ENCODE assay signal across 13 mouse cellular contexts in the genomic region with DNA sequence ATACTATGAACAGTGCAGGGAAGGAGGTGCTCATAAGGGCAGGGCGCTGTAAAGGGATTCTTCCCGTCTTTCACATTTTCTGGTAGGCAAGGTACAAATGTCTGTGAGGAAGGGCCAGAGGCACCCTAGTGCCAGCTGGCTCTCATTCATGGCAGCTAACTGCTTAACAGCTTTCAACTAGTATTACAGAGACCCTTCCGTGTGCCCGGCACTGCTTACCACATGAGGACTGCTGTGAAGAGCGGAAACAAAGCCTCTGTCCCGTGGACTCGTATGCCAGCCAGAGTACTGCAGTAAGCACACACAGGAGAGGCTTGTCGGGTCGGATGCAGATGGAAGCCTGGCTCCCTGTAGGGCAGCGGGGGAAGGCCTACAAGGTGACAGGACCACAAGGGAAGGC.
DNase-seq lines count a peak whose midpoint lies in the region; ATAC-seq and TF ChIP-seq lines count a peak whose summit lies in the region.
"Had no signal": no experiment of that assay in that cellular context is flagged by ENCODE, and none has a peak within 500 bp of the region (broad histone marks: within the 10 kb centered on the region; RNA-seq: fewer than 3 reads in every experiment).

No protein-coding gene starts in this region.

- H3K9me3 ChIP-seq in hindbrain, embryonic 13.5 days: no peaks in the 10 kb centered on the region
- H3K9me3 ChIP-seq in hindbrain, embryonic 14.5 days (ENCODE audit: control insufficient read depth, low read length): no peaks in the 10 kb centered on the region
- no peaks in the 10 kb centered on the region for H3K9me3 ChIP-seq in forebrain, embryonic 14.5 days (replicated peaks; ENCODE audit: control insufficient read depth, low read length)
- no peaks in the 10 kb centered on the region for H3K9me3 ChIP-seq in intestine, postnatal 0 days (ENCODE audit: control insufficient read depth)
- H3K9me3 ChIP-seq in kidney, embryonic 15.5 days (replicated peaks): no peaks in the 10 kb centered on the region
- H3K9me3 ChIP-seq: heart, embryonic 10.5 days; liver, embryonic 12.5 days had no signal

- no peaks in the 10 kb centered on the region for H3K36me3 ChIP-seq in hindbrain, embryonic 13.5 days
- no peaks in the 10 kb centered on the region for H3K36me3 ChIP-seq in hindbrain, embryonic 14.5 days (replicated peaks; ENCODE audit: control insufficient read depth, insufficient read depth)
- H3K36me3 ChIP-seq in forebrain, embryonic 14.5 days (ENCODE audit: control insufficient read depth, insufficient read depth, low read length): no peaks in the 10 kb centered on the region
- H3K36me3 ChIP-seq in intestine, postnatal 0 days (ENCODE audit: control insufficient read depth, insufficient read depth): peaks cover 18% of the 10 kb centered on the region
- H3K36me3 ChIP-seq in kidney, embryonic 15.5 days: no peaks in the 10 kb centered on the region
- H3K36me3 ChIP-seq: heart, embryonic 10.5 days; liver, embryonic 12.5 days had no signal

- 74% methylated on average over 10 of the region's 10 CpGs for WGBS in hindbrain, embryonic 13.5 days
- 64% methylated on average over 10 of the region's 10 CpGs for WGBS in hindbrain, embryonic 14.5 days
- WGBS in forebrain, embryonic 14.5 days: 54% methylated on average over 10 of the region's 10 CpGs
- WGBS in intestine, postnatal 0 days: 70% methylated on average over 10 of the region's 10 CpGs
- WGBS in kidney, embryonic 15.5 days: 78% methylated on average over 10 of the region's 10 CpGs

- no peak for DNase-seq in hindbrain, embryonic 14.5 days (ENCODE audit: low spot score)
- DNase-seq in right cerebral cortex, adult 2 months (ENCODE audit: low spot score in 2 of 2): peak; percentile 7 to 23
- no peak for DNase-seq in right cerebral cortex, postnatal 25 days
- peak; percentile 67 for DNase-seq in forebrain, embryonic 14.5 days (ENCODE audit: low spot score)
- DNase-seq: gastrocnemius, adult 2 months; thymus, postnatal 4 days had no signal

- H3K9ac ChIP-seq in hindbrain, embryonic 13.5 days: 0 out of 2 replicates have a peak overlapping the region, but pooled peaks have one; percentile 19
- no peak overlapping the region for H3K9ac ChIP-seq in hindbrain, embryonic 14.5 days
- H3K9ac ChIP-seq in forebrain, embryonic 14.5 days (ENCODE audit: low read length): no peak overlapping the region
- H3K9ac ChIP-seq in intestine, postnatal 0 days (ENCODE audit: low read depth, low read length): no peak overlapping the region
- no peak overlapping the region for H3K9ac ChIP-seq in kidney, embryonic 15.5 days
- H3K9ac ChIP-seq: liver, embryonic 12.5 days had no signal

- no peak overlapping the region for H3K4me3 ChIP-seq in hindbrain, embryonic 13.5 days
- no peak overlapping the region for H3K4me3 ChIP-seq in hindbrain, embryonic 14.5 days (replicated peaks; ENCODE audit: low read length)
- no peak overlapping the region for H3K4me3 ChIP-seq in forebrain, embryonic 14.5 days (ENCODE audit: low read depth, low read length)
- H3K4me3 ChIP-seq in intestine, postnatal 0 days (ENCODE audit: low read depth, low read length): no peak overlapping the region
- H3K4me3 ChIP-seq in kidney, embryonic 15.5 days (replicated peaks): no peak overlapping the region
- H3K4me3 ChIP-seq: gastrocnemius, adult 2 months; heart, embryonic 10.5 days; liver, embryonic 12.5 days had no signal

- H3K4me1 ChIP-seq in hindbrain, embryonic 13.5 days (replicated peaks): peaks cover 20% of the 10 kb centered on the region
- peaks cover 15% of the 10 kb centered on the region; the same call in 1 of the 2 replicates for H3K4me1 ChIP-seq in hindbrain, embryonic 14.5 days (replicated peaks; ENCODE audit: control insufficient read depth, insufficient read depth, low read length)
- H3K4me1 ChIP-seq in forebrain, embryonic 14.5 days (ENCODE audit: control insufficient read depth, insufficient read depth, low read length): peaks cover 13% of the 10 kb centered on the region; the same call in 1 of the 2 replicates
- no peaks in the 10 kb centered on the region for H3K4me1 ChIP-seq in intestine, postnatal 0 days (replicated peaks; ENCODE audit: control insufficient read depth, insufficient read depth, low read length)
- no peaks in the 10 kb centered on the region for H3K4me1 ChIP-seq in kidney, embryonic 15.5 days
- H3K4me1 ChIP-seq: heart, embryonic 10.5 days; liver, embryonic 12.5 days had no signal

- no peak for ATAC-seq in hindbrain, embryonic 13.5 days (ENCODE audit: low FRiP score)
- ATAC-seq in hindbrain, embryonic 14.5 days (ENCODE audit: low FRiP score): no peak
- peak; percentile 58 for ATAC-seq in forebrain, embryonic 14.5 days
- ATAC-seq in intestine, postnatal 0 days: no peak
- no peak for ATAC-seq in kidney, embryonic 15.5 days (replicated peaks; ENCODE audit: low FRiP score)
- ATAC-seq: liver, embryonic 12.5 days; Patski had no signal

- no peak overlapping the region for H3K4me2 ChIP-seq in hindbrain, embryonic 13.5 days
- no peak overlapping the region for H3K4me2 ChIP-seq in hindbrain, embryonic 14.5 days (replicated peaks)
- no peak overlapping the region for H3K4me2 ChIP-seq in forebrain, embryonic 14.5 days (ENCODE audit: low read length)
- no peak overlapping the region for H3K4me2 ChIP-seq in intestine, postnatal 0 days (replicated peaks; ENCODE audit: low read depth)
- no peak overlapping the region for H3K4me2 ChIP-seq in kidney, embryonic 15.5 days
- H3K4me2 ChIP-seq: liver, embryonic 12.5 days had no signal

- TF ChIP-seq CTCF in intestine, postnatal 0 days (IDR thresholded peaks at IDR 0.05; ENCODE audit: low read depth): no peak

- peak overlapping the region; percentile 19; the same call in 1 of the 2 replicates for H3K27ac ChIP-seq in hindbrain, embryonic 13.5 days
- H3K27ac ChIP-seq in hindbrain, embryonic 14.5 days: no peak overlapping the region; the same call in 1 of the 2 replicates
- H3K27ac ChIP-seq in forebrain, embryonic 14.5 days (ENCODE audit: low read depth, low read length): peak overlapping the region; percentile 67; the same call in 1 of the 2 replicates
- H3K27ac ChIP-seq in intestine, postnatal 0 days (ENCODE audit: low read depth, low read length): no peak overlapping the region
- no peak overlapping the region for H3K27ac ChIP-seq in kidney, embryonic 15.5 days
- H3K27ac ChIP-seq: gastrocnemius, adult 2 months; heart, embryonic 10.5 days; kidney, postnatal 0 days; liver, embryonic 12.5 days had no signal

- 0 out of 2 replicates have a peak, but pooled peaks cover 5% of the 10 kb centered on the region for H3K27me3 ChIP-seq in hindbrain, embryonic 13.5 days
- no peaks in the 10 kb centered on the region for H3K27me3 ChIP-seq in hindbrain, embryonic 14.5 days (ENCODE audit: control insufficient read depth, insufficient read depth, low read length)
- no peaks in the 10 kb centered on the region for H3K27me3 ChIP-seq in forebrain, embryonic 14.5 days (replicated peaks; ENCODE audit: control insufficient read depth, insufficient read depth, low read length)
- no peaks in the 10 kb centered on the region for H3K27me3 ChIP-seq in intestine, postnatal 0 days (replicated peaks; ENCODE audit: control insufficient read depth, insufficient read depth, low read length)
- H3K27me3 ChIP-seq in kidney, embryonic 15.5 days: no peaks in the 10 kb centered on the region
- H3K27me3 ChIP-seq: Patski had no signal

Comparison
In these comparisons a context has a peak if more than half of its experiments do, and no peak if none do; other contexts are left out.
1. H3K27ac ChIP-seq: peak in hindbrain, embryonic 13.5 days (single experiment) and forebrain, embryonic 14.5 days (single experiment); none in hindbrain, embryonic 14.5 days (single experiment), intestine, postnatal 0 days (single experiment) and kidney, embryonic 15.5 days (single experiment).
2. DNase-seq: peak in right cerebral cortex, adult 2 months (2 of 2) and forebrain, embryonic 14.5 days (single experiment); none in hindbrain, embryonic 14.5 days (single experiment) and right cerebral cortex, postnatal 25 days (single experiment).